Mouse (Mus musculus) right cerebral cortex, postnatal 4 days (tissue): ENCODE measurements around the gene Ccnc.

ENCODE experiments used
- DNase-seq: peaks from one replicate; pipeline ENCODE4 v3.0.0-alpha.2; 2022

The Ccnc gene

DNA sequence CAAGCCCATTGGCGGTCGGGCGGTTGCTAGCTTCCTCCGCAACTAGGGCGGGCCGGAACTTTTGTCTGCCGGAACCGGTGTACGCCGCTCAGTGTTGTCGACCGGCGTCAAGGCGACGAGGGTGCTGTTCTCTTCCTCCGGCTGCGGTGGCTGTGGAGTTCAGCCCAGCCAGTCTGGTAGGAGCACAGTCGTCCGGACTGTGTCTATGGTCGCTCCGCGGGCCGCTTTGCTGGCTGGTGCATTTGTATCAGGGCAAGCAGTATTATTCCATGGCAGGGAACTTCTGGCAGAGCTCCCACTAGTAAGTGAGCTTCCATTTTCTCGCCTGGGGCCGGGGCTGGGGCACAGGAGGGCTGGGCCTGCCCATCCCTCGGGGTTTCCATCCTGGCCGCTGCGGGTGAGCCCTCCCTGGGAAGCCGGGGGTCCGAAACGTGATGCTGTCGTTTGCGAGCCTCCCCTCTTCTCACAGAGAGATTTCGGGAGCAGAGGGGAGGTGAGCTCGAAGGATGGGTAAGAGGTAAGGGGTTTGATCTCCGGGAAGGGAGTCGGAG, at the start of gene Ccnc:
TSS of gene Ccnc (plus strand) at position 87 of the 551 bp plus-strand sequence.
- peak; percentile 89 for DNase-seq

GRCm38 (mm10) chr4:21678101-21678974, 49.2 kb upstream of the Ccnc start:
- DNase-seq = no peak

DNA sequence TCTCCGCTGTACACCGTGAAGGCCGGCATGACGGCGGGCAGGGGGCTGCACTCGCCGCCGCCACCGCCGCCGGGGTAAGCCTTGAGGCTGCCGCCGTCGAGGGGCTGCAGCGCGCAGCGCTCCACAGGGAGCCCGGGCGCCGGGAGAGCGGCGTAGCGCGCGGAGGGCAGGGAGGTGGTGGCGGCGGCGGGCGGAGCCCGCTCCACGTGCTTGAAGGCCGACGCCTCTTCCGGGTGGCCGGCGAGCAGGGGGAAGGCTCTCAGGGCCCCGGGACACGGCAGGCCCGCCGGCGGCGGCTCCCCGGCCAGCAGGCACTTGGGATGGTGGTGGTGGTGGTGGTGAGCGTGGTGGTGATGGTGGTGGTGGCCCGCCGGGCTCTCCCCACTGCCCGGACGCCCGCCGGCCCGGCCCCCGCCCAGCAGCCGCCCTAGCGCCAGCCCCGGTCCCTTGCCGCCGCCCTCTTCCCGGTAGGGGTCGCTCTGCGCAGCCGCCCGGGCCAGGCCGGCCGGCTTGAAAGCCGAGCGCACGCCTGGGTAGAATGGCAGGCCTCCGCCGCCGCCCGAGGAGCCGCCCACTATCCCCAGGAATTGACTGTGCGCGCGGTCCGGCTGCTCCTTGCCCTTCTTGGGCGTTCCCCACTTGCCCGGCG, 48.4 kb upstream of the Ccnc start:
- DNase-seq = peak; percentile 16

DNA sequence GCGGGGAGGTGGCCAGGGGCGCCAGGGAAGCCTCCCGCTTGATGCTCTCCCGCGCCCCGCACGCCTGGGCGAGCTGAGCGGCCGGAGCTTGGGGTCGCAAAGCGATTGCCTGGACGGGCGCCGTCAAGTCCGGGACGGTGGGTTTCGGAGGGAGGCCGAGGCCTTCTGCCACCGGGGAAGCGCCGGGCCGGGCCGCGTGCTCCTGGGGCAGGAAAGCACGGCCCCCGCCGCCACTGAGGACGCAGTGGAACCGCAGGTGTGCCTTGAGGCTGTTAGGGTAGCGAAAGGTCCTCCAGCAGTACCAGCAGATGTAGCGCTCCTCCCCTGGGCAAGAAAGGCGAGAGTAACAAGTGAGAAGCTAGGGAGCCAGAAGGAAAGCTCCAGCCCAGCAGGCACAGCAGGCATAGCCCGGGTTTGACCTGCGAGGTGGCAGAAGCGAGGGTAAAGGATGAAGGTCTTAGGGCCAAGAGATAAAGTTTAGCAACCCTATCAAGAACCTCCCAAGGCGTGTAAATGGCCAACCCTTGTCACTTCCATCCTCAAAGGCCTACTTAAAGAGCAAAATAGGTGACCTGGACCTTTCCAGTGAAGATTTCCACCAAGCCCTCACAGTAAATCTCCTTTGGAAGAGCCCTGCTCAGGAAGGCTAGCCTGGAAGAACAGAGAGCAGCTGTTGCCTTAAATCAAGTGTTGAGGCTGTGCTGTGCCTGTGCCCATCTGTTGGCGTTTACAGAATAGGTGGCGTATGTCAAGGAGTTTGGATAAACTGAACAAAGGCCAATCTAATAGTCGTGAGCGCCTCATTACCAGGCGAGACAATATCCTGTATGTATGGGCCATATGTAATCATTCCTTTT, 47.6 kb upstream of the Ccnc start:
- DNase-seq = no peak

DNA sequence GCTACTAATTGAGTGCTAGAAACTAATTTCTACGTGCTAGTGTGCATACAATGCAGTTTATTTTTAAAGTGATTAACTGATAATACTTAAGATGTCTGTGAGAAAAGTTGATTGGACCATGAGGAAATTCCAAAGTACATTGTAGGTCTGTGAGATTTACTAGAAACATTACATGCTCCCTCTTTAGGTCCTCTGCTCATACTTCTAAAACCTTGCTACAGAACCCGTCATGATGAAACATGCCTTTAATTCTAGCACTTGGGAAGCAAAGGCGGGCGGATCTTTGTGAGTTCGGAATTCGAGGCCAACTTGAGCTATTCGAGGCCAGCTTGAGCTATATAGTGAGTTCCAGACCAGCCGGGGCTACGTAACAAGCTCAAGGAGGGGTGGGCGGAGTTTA, 46.5 kb upstream of the Ccnc start:
- no peak for DNase-seq

GRCm38 (mm10) chr4:21682421-21683150, 44.9 kb upstream of the Ccnc start:
- no peak for DNase-seq

DNA sequence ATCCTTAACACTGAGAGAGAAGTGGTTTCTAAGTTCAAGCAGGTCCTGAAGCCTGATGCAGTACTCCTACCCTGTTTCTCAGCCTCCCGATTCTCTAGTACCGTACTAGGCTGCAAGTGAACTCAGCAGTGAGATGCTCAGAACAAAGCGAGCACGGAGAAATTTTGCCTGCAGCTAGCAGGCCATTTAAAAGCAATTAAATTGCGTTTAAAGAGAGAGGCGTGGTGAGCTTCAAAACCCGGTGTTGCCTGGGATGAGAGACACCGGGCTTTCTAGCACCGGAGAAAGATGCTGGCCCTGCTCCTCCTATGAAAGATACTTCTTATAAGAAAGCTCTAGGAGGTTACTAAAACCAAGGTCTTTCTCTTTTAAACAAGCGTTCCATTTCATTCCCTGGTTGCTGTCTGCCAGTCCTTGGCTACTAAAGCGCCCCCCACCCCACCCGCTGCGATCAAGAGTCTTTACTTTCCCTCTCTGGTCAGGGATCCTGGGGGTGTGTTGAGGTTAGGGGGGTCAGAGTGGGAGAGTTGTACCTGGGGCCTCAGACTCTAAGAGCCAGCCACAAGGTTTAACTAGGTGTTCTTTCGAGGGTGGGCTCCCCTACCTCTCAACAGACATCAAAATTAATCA, 43.0 kb upstream of the Ccnc start:
- DNase-seq = no peak

GRCm38 (mm10) chr4:21685595-21686091, 41.9 kb upstream of the Ccnc start, which contains the start of gene Prdm13:
Prdm13 (minus strand) TSS chr4:21685963.
- DNase-seq = no peak

DNA sequence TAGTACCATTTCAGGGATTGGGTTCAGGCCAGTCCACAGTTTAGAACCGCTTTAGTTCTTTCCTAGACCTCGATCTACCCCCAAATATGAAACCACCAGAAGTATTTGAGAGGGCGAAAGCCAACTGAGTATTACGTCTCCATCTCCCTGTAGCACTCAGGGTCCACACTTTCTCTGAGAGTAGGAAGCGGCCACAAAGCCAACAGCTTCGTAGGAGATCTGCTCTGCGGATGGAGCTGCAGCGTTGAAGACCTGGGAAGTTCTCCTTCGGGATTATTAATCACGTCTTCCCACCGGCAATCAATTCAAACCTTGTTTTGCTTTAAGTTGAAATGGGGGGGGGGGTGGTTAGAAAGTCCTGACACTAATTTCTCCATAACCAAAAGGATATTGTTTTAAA, 41.1 kb upstream of the Ccnc start:
- DNase-seq = no peak

DNA sequence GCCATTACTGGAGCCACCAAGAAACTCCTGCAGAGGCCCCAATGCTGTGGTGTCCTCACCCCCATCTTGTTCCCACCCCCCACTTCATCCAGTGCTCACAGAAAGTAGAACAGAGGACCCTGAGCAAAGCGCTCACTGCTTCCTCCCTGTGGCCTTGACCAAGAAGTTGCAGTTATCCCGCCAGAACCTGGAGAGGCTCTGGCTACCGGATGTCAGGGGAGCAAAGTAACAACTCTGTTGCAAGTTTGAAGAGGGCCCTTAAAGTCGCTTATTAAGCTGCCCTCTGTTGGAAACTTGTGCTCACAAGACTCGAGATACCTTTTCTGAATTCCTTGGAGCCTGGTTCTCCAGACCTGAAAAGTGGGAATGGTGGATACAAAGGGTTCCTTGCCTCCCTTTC, 40.6 kb upstream of the Ccnc start:
- no peak for DNase-seq

GRCm38 (mm10) chr4:21687783-21688702, 39.5 kb upstream of the Ccnc start:
- no peak for DNase-seq

DNA sequence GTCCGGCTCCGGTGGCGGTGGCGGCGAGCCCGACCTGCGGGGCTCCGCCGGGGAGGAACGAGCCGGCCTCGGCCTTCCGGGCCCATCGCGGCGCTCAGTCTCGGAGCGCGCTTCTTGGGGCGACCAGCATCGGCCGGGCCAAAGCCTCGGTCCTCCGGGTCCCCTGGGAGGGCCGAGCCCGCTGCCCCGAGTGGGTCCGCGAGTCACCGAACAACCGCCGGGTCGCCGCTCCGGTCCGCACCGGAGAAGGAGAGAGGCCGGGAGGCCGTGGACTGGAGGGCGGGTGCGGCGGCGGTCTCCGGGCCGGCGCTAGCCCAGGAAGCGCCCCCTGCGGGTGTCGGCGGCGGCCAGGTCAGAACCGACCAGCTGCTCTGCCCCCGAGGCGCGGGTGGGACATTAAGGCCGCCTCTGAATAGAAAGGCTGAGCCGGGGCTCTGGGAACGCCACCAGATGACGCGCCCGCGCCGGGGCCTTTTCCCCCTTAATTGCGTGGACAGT, 38.7 kb upstream of the Ccnc start:
- peak; percentile 30 for DNase-seq

DNA sequence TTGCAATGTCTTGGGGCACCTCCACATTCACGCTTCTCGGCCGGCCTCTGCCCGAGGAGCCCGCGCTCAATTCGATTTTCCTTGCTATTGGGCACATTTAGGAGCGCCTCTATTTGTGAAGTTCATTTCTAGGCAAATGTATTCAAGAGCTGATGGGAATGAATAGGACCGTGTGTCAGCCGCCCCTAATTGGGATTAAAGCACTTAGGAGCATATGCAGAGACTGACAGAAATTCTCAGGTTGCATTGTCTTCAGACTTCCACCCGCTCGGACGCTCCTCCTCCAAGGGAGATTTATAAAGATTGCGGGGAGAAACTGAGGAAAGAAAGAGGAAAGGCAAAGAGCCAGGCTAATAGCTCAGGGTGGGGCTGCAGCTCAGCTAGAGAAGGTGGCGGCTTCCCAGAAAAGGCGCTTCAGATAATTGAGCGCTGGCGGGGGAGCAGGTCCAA, 38.0 kb upstream of the Ccnc start:
- no peak for DNase-seq

GRCm38 (mm10) chr4:21690221-21690620, 37.3 kb upstream of the Ccnc start:
- no peak for DNase-seq

DNA sequence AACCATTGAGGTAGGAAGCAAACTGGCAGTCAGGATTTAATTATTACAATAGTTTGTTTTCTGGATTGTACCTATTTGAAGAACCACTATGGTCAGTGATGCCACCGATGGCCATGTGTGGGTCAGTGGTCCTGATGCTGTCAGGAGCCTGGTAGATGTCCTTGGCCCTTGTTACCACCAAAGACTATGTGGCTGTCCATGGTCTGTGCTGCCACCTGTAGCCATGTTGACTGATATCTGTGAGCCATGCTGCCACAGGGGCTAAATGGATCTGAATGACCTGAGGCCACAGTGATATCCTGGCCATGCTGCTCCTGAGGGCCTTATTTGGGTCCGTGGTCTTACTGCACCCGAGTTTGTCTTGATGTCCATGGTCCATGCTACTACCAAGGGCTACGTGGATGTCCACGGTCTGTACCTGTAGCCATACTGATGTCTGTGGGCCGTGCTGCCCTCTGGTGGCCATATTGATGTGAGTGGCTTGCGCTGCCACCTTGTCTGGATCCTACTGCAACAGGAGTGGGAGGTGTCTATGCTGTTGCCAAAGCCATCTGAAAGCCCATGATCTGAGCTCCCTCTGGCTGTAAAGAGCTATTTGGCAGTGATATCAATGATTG, 31.8 kb upstream of the Ccnc start:
- DNase-seq = peak; percentile 64

- no peak for DNase-seq
Observed at GRCm38 (mm10) chr4:21705046-21705445, 22.5 kb upstream of the Ccnc start.

DNA sequence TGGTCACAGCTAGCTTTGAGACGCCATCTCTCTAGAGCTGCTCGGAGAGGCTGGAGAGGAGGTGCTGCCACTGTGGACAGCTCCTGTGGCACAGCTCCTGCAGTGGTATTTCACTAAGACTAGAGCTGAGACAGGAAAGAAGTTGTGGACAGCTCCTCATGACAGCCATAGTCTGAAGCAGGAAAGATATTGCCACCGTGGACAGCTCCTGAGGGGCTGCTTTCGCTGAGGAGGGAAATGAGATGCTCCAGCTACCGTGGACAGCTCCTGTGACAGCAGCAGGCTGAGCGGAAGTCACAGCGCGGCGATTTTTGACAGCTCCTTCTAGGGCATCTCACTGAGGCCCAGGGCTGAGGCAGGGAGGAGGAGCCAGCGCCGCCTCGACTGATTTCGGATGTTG, 15.4 kb upstream of the Ccnc start:
- DNase-seq = peak; percentile 30

- no peak for DNase-seq
Observed at GRCm38 (mm10) chr4:21722752-21723334, 4.7 kb upstream of the Ccnc start.

DNA sequence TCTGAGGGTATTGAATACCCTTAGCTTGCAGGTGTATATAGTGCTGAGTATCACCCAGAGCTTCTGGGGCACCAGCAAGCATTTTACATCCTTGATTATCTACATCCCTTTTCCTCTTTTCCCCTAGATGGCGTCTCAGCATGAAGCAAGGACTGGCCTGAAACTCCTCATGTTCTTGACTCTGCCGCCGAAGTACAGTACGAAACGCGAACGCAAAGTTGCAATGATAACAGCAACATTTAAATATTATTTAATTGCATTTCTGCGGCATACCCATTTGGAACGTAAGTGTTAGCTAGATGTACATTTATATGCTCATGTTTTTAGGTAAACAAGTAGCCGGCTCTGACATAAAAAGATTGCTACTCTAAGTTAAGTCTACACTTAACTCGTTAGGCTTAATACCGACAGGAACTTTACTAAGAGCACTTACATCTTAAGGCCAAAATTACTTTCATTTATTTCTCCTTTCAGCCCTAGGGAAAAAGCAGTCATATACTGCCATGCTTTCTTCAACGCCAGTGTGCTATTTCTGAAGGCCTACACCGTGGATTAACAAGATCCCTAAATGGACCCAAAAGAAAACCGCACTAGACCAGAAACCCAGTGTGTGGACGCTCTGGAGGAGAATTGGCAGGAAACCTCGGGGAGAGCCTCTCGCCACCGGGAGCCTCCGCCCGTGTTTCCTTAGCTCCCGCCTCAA, 438 bp upstream of the Ccnc start:
- peak; percentile 10 for DNase-seq
